Mouse (Mus musculus) myocyte (in vitro differentiated cells): ENCODE data around the gene 1700092M07Rik. TPM values are rescaled to one million over a fixed set of nuclear protein-coding genes. Genes with fewer than 3 reads are reported as not detected.

Experiments used
- H3K27me3 ChIP-seq: one replicate; pipeline ENCODE4 v1.6.1; 2011; ENCODE audit not compliant: control insufficient read depth, insufficient read depth, insufficient read length
- H3K36me3 ChIP-seq: one replicate; pipeline ENCODE4 v1.6.1; 2011; ENCODE audit not compliant: control insufficient read depth, insufficient read depth
- H3K4me2 ChIP-seq: one replicate; pipeline ENCODE4 v1.6.1; 2011; ENCODE audit warnings: low read depth, control low read depth
- H3K4me3 ChIP-seq: one replicate; pipeline ENCODE4 v1.5.1; 2011; ENCODE audit warnings: mild to moderate bottlenecking, control low read depth, moderate library complexity
- H3K79me2 ChIP-seq: one replicate; pipeline ENCODE4 v1.6.1; 2011; ENCODE audit not compliant: control insufficient read depth, insufficient read depth
- H3ac ChIP-seq: one replicate; pipeline ENCODE4 v1.6.1; 2011; ENCODE audit not compliant: control insufficient read depth, insufficient read length
- CEBPB ChIP-seq: IDR thresholded peaks from 2 replicates; pipeline ENCODE4 v1.6.1; 2011; ENCODE audit warnings: mild to moderate bottlenecking, moderate library complexity; ENCODE audit not compliant: poor library complexity, insufficient read depth, severe bottlenecking
- E2F4 ChIP-seq: IDR thresholded peaks from one replicate; pipeline ENCODE4 v1.6.1; 2011; ENCODE audit warnings: mild to moderate bottlenecking, control low read depth, moderate library complexity; ENCODE audit not compliant: insufficient read depth
- MAX ChIP-seq: IDR thresholded peaks from one replicate; pipeline ENCODE4 v1.6.1; 2011; ENCODE audit warnings: low read depth, mild to moderate bottlenecking, control low read depth
- MYOD1 ChIP-seq, 3 experiments: IDR thresholded peaks; one replicate each; pipeline ENCODE4 v1.6.1; 2011; ENCODE audit warnings: control low read depth in 2 of 3, low read depth in 2 of 3, mild to moderate bottlenecking in 2 of 3, moderate library complexity in 1 of 3; ENCODE audit not compliant: insufficient read length in 2 of 3, control insufficient read depth in 1 of 3
- MYOG ChIP-seq, 3 experiments: IDR thresholded peaks; one replicate each; pipeline ENCODE4 v1.6.1; 2011; ENCODE audit warnings: control low read depth in 2 of 3, low read depth in 2 of 3, mild to moderate bottlenecking in 2 of 3; ENCODE audit not compliant: insufficient read length in 2 of 3, control insufficient read depth in 1 of 3, insufficient read depth in 1 of 3
- POLR2A ChIP-seq: IDR thresholded peaks from one replicate; pipeline ENCODE4 v1.6.1; 2011; ENCODE audit warnings: low read depth, mild to moderate bottlenecking, control low read depth, moderate library complexity; ENCODE audit not compliant: insufficient read length
- POLR2AphosphoS2 ChIP-seq: IDR thresholded peaks from one replicate; pipeline ENCODE4 v1.6.1; 2011; ENCODE audit warnings: low read depth, control low read depth; ENCODE audit not compliant: insufficient read length
- REST ChIP-seq: IDR thresholded peaks from one replicate; pipeline ENCODE4 v1.6.1; 2011; ENCODE audit warnings: mild to moderate bottlenecking, control low read depth, moderate library complexity; ENCODE audit not compliant: insufficient read depth, insufficient read length
- SRF ChIP-seq: IDR thresholded peaks from one replicate; pipeline ENCODE4 v1.6.1; 2011; ENCODE audit warnings: low read depth; ENCODE audit not compliant: control insufficient read depth, insufficient read length
- TCF12 ChIP-seq: IDR thresholded peaks from one replicate; pipeline ENCODE4 v1.6.1; 2011; ENCODE audit warnings: mild to moderate bottlenecking, control low read depth; ENCODE audit not compliant: poor library complexity, insufficient read depth, severe bottlenecking
- TCF3 ChIP-seq: IDR thresholded peaks from one replicate; pipeline ENCODE4 v1.6.1; 2011; ENCODE audit warnings: low read depth, control low read depth; ENCODE audit not compliant: insufficient read length
- USF1 ChIP-seq: IDR thresholded peaks from one replicate; pipeline ENCODE4 v1.6.1; 2011; ENCODE audit warnings: low read depth, mild to moderate bottlenecking, control low read depth, moderate library complexity
- polyA plus RNA-seq: library from polyadenylated mRNA; unstranded; fragments of >200 nt; fragmentation: generic; extraction: Trizol; gene quantifications from one replicate; pipeline ENCODE4 v1.2.1, GENCODE M21; 2012; ENCODE audit warnings: missing spikeins

Gene 1700092M07Rik
- polyA plus RNA-seq, 1 experiment: 0.94 TPM

DNA sequence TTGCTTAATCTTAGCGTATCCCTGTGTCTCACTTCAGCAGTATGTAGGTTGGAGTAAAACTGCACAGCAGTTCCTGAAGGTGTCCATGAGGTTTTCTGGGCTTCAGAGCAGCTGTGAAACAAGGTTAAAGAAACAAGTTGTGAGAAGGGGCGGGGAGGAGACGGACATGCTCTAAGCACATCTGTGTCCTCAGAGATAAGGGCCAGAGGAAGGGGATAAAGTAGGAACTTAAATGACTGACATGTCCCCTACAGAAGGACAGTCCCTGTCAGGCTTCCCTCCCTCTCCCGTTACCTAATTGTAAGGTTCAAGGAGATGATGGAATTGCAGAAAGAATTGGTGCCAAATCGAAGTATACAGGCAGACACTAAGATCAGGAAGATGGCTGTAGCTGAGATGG lies 32.5 kb downstream of the 1700092M07Rik start:
- H3ac ChIP-seq: no peak overlapping the region
- H3K36me3 ChIP-seq: peaks cover 26% of the 10 kb centered on the region
- TF ChIP-seq MYOD1 (IDR thresholded peaks at IDR 0.05; ENCODE audit: control insufficient read depth in 1 of 3, insufficient read length in 2 of 3, low read depth in 2 of 3) (no peak), CEBPB (no peak), MAX (no peak), E2F4 (no peak), USF1 (no peak), TCF3 (no peak), POLR2A (no peak), MYOG (IDR thresholded peaks at IDR 0.05; ENCODE audit: control insufficient read depth in 1 of 3, insufficient read depth in 1 of 3, insufficient read length in 2 of 3, low read depth in 2 of 3) (no peak), TCF12 (no peak), POLR2AphosphoS2 (no peak), REST (no peak), SRF (no peak)
- H3K79me2 ChIP-seq: peaks cover 18% of the 10 kb centered on the region
- H3K4me3 ChIP-seq: peak overlapping the region; percentile 66
- H3K27me3 ChIP-seq: no peaks in the 10 kb centered on the region
- H3K4me2 ChIP-seq: peak overlapping the region; percentile 69

DNA sequence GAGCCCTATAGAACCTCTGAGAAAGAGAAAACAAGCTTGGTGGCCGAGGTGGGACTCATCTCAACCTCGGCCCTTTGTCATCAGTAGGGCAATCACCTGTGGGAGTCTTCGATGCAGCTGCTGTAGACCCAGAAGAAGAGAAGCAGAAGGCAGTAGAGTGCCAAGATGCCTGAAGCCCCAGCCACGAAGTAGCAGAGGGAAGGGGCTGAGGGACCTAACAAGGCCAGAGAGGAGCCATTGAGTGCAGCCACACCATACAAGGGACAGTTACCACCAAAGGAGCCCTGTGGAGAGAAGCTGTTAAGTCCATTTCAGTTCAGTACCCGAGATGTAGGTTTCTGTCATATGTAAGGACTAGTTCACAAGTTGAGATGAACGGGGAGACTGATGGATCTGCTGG lies 32.9 kb downstream of the 1700092M07Rik start:
- Histone ChIP-seq H3K27me3 (no peaks in the 10 kb centered on the region), H3K4me3 (peak overlapping the region; percentile 66), H3K79me2 (peaks cover 18% of the 10 kb centered on the region), H3K36me3 (peaks cover 22% of the 10 kb centered on the region), H3K4me2 (peak overlapping the region; percentile 69), H3ac (peak overlapping the region; percentile 93)
- no peak for TF ChIP-seq E2F4
- TF ChIP-seq POLR2AphosphoS2: peak; percentile 75
- no peak for TF ChIP-seq MYOD1 (IDR thresholded peaks at IDR 0.05; ENCODE audit: control insufficient read depth in 1 of 3, insufficient read length in 2 of 3, low read depth in 2 of 3)
- no peak for TF ChIP-seq MAX

DNA sequence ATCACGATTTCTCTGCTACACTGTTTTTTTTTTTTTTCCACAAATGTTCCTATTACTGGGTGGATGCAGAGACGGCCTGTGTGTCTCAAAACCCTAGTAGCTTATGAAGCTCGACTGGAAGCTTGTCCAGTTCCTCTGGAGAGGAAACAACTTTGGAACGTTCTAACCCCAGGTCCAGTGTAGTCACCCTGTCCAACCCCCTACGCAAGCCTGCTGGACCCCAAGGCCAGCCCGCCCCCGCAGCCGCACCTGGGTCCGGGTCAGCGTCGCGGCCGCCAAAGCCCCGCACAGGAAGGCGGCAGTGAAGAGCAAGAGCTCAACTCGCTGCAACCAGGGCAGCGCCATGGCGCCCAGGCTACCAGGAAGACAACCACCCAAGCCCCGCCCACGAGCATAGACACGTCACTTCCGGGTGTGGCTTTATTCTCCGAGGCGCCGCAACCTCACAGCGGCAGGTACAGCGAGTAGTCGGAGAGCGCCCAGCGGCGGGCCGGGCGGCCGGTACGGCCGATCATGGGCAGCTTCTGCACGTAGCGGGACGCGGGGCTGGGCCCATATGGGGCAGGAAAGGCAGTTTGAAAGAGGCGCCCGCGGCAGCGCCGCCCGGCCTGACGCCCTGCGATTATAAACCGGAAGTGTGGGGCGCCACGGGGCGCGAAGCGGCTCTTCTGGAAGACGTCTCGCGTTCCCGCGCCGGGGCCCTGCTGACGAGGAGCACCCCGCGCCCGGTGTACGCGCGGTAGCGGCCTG lies 33.7 kb downstream of the 1700092M07Rik start, which contains the start of gene Tmem179b:
Tmem179b (minus strand) TSS at position 382 of the 750 bp plus-strand sequence.
- Histone ChIP-seq H3K4me3 (peak within 1 kb of the TSS; percentile 66), H3K27me3 (no peaks in the 10 kb centered on the region), H3K4me2 (peak within 1 kb of the TSS; percentile 83), H3K79me2 (peaks cover 18% of the 10 kb centered on the region), H3K36me3 (peaks cover 15% of the 10 kb centered on the region), H3ac (peak within 1 kb of the TSS; percentile 93)
- TF ChIP-seq POLR2A (peak; percentile 91), CEBPB (no peak), E2F4 (peak; percentile 67), POLR2AphosphoS2 (peak; percentile 99)

DNA sequence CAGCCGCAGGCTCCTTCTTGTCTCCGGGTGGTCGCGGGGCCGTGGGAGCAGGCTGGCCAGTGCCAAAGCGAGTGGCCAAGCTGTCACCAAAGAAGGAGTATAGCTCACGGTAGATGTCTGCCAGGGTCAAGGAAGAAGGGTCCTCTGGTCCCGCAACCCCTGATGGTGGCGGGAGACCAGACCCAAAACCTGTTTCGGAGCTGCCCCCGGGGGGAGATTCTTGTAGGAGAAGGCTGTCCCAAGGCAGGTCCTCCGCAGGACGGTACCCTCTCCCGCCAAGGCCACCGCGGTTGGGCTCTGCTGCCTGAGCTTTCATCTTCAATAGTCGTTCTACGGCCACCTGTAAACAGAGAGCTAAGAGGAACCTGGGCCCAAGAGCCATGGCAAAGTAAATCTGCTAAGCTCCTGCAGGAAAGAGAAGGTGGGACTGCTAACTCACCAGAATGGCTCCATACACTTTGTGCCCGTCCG lies 34.5 kb downstream of the 1700092M07Rik start:
- peaks cover 13% of the 10 kb centered on the region for H3K36me3 ChIP-seq
- TF ChIP-seq TCF12 (no peak), MYOG (IDR thresholded peaks at IDR 0.05; ENCODE audit: control insufficient read depth in 1 of 3, insufficient read depth in 1 of 3, insufficient read length in 2 of 3, low read depth in 2 of 3) (no peak), TCF3 (no peak), MYOD1 (IDR thresholded peaks at IDR 0.05; ENCODE audit: control insufficient read depth in 1 of 3, insufficient read length in 2 of 3, low read depth in 2 of 3) (no peak)
- H3ac ChIP-seq: peak overlapping the region; percentile 93
- no peaks in the 10 kb centered on the region for H3K27me3 ChIP-seq
- H3K79me2 ChIP-seq: peaks cover 17% of the 10 kb centered on the region
- H3K4me3 ChIP-seq: peak overlapping the region; percentile 66
- H3K4me2 ChIP-seq: peak overlapping the region; percentile 83

DNA sequence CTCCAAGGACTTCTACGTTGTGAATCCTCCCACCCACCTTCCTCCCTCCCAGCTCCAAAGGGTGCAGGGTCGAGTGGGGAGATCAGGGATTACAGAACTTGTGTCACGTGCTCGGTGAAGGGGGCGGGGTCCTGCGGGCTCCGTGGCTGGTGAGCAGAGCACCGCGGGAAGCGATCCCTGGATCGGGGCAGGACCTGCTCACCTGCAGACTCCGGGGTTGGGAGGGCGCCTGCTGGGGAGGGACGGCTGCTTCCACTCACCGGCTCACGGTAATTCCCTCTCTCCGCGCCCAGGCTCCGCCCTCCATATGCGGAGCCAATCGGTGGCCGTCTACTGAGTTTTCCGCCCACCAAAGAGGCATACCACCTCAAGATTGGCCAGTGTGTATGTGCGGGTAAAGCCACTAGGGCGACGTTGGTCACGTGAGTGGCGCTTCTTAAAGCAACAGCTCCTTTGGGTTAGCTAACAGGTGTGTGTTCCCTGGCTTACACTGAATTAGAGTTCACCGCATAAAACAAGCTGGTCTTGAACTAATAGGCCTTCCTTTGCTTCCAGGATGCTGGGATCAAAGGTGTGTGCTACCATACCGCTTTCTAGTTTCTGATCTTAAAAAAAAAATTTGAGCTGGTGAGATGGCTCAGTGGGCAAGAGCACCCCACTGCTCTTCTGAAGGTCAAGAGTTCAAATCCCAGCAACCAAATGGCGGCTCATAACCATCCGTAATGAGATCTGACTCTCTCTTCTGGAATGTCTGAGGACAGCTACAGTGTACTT lies 45.7 kb downstream of the 1700092M07Rik start, which contains the start of gene Taf6l:
Taf6l (minus strand) TSS at position 410 of the 774 bp plus-strand sequence.
- Histone ChIP-seq H3K27me3 (no peaks in the 10 kb centered on the region), H3K36me3 (no peaks in the 10 kb centered on the region), H3K79me2 (no peaks in the 10 kb centered on the region), H3K4me2 (peak within 1 kb of the TSS; percentile 87), H3K4me3 (peak within 1 kb of the TSS; percentile 48), H3ac (peak within 1 kb of the TSS; percentile 5)
- TF ChIP-seq USF1: peak; percentile 99
- TF ChIP-seq SRF: peak; percentile 63
- TF ChIP-seq POLR2A: peak; percentile 77
- TF ChIP-seq E2F4: peak; percentile 65
- TF ChIP-seq CEBPB: no peak
- peak; percentile 64 for TF ChIP-seq POLR2AphosphoS2
- TF ChIP-seq MYOG (IDR thresholded peaks at IDR 0.05; ENCODE audit: control insufficient read depth in 1 of 3, insufficient read depth in 1 of 3, insufficient read length in 2 of 3, low read depth in 2 of 3): peak in 1 of 3 experiments; percentile 31
- no peak for TF ChIP-seq TCF3
- no peak for TF ChIP-seq MAX
- no peak for TF ChIP-seq REST
- peak in 2 of 3 experiments; percentile 49 to 64 for TF ChIP-seq MYOD1 (IDR thresholded peaks at IDR 0.05; ENCODE audit: control insufficient read depth in 1 of 3, insufficient read length in 2 of 3, low read depth in 2 of 3)
- TF ChIP-seq TCF12: no peak
